Mouse (Mus musculus) limb, embryonic 14.5 days (tissue): ENCODE data around the gene Atg4c. TPM values are rescaled to one million over a fixed set of nuclear protein-coding genes. Genes with fewer than 3 reads are reported as not detected.

Experiments
- ATAC-seq: fragments of 200-750 bp; cut with Nextera tagmentation; 2 replicates; pipeline ENCODE4 v1.8.0; 2017; ENCODE audit warnings: low read depth, moderate number of reproducible peaks, moderate TSS enrichment; ENCODE audit not compliant: low FRiP score
- DNase-seq: peaks from one replicate; pipeline ENCODE4 v3.0.0-alpha.2; 2015; ENCODE audit warnings: low spot score
- H3K27ac ChIP-seq: fragments of 300-500 bp; sonication (generic); replicated peaks from 2 replicates; pipeline ENCODE4 v1.5.1; 2014; ENCODE audit warnings: low read depth, mild to moderate bottlenecking, low read length, moderate library complexity, mixed read lengths
- H3K27me3 ChIP-seq: fragments of 300-500 bp; sonication (generic); 2 replicates; pipeline ENCODE4 v1.6.1; 2014; ENCODE audit warnings: low read length, mixed read lengths; ENCODE audit not compliant: control insufficient read depth, insufficient read depth
- H3K36me3 ChIP-seq: fragments of 300-500 bp; sonication (generic); 2 replicates; pipeline ENCODE4 v1.6.1; 2014; ENCODE audit warnings: mild to moderate bottlenecking, low read length, moderate library complexity, mixed read lengths; ENCODE audit not compliant: control insufficient read depth, insufficient read depth
- H3K4me1 ChIP-seq: fragments of 300-500 bp; sonication (generic); 2 replicates; pipeline ENCODE4 v1.6.1; 2014; ENCODE audit warnings: antibody characterized with exemption, low read length, mixed read lengths; ENCODE audit not compliant: control insufficient read depth, insufficient read depth
- H3K4me2 ChIP-seq: fragments of 300-500 bp; sonication (generic); replicated peaks from 2 replicates; pipeline ENCODE4 v1.6.1; 2014; ENCODE audit warnings: low read depth, mild to moderate bottlenecking, low read length, moderate library complexity; ENCODE audit not compliant: severe bottlenecking
- H3K4me3 ChIP-seq: fragments of 300-500 bp; sonication (generic); replicated peaks from 2 replicates; pipeline ENCODE4 v1.5.1; 2014; ENCODE audit warnings: low read length
- H3K9ac ChIP-seq: fragments of 300-500 bp; sonication (generic); 2 replicates; pipeline ENCODE4 v1.6.1; 2014; ENCODE audit warnings: mild to moderate bottlenecking, low read depth, low read length, moderate library complexity; ENCODE audit not compliant: severe bottlenecking
- H3K9me3 ChIP-seq: fragments of 300-500 bp; sonication (generic); 2 replicates; pipeline ENCODE4 v1.6.1; 2016; ENCODE audit warnings: low read length; ENCODE audit not compliant: control insufficient read depth
- POLR2A ChIP-seq: fragments of 200-500 bp; IDR thresholded peaks from 2 replicates; pipeline ENCODE4 v1.8.0; 2012; ENCODE audit warnings: inconsistent platforms, mild to moderate bottlenecking, moderate library complexity, borderline replicate concordance; ENCODE audit not compliant: insufficient read depth, insufficient read length; ENCODE audit errors: extremely low read depth
- WGBS: fragments of 180-500 bp; shearing (Covaris S2); extraction: QIAGEN DNeasy Blood & Tissue Kit; methylation state at CpG from one replicate; pipeline ENCODE4 v1.1.7; 2014; 5-methylcytosine and 5-hydroxymethylcytosine counted together
- polyA plus RNA-seq, 2 experiments: library from polyadenylated mRNA; depleted of rRNA in 1 of 2; stranded (reverse) in 1 of 2; unstranded in 1 of 2; fragments of >200 nt; fragmentation: Nextera tagmentation in 1 of 2; extraction: Ambion mirVana in 1 of 2; gene quantifications; 2 replicates each; pipeline versions ENCODE4 v1.2.1 to v1.2.3; 2012 to 2014

The Atg4c gene
- polyA plus RNA-seq, 2 experiments: 11.8 to 13.7 TPM

DNA sequence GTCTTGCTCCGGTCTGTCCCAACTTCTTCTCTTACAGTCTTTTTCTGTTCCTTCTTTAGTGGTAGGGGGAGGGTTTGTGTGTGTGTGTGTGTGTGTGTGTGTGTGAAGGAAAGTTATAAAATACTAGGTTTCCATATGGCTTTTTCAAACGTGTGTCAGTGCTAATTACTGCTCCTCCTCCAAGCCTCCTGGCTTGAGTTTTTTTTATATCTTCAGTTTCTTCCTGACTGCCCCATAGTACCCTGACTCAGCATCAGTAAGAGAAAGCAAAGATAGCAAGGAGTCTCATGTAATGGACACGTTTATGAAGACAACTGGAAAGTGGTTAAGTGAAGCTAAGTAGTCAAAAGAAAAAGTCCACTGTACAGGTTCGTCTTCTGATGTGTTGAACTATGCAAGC lies 19.4 kb downstream of the Atg4c start:
- H3K4me1 ChIP-seq: no peaks in the 10 kb centered on the region
- ATAC-seq: no peak
- no peak overlapping the region for H3K27ac ChIP-seq
- H3K4me3 ChIP-seq: no peak overlapping the region
- H3K4me2 ChIP-seq: no peak overlapping the region
- WGBS: 76% methylated on average over 4 of the region's 4 CpGs
- H3K36me3 ChIP-seq: peaks cover 7% of the 10 kb centered on the region
- TF ChIP-seq POLR2A: no peak
- DNase-seq: no peak
- H3K9ac ChIP-seq: no peak overlapping the region
- H3K27me3 ChIP-seq: no peaks in the 10 kb centered on the region
- H3K9me3 ChIP-seq: no peaks in the 10 kb centered on the region

DNA sequence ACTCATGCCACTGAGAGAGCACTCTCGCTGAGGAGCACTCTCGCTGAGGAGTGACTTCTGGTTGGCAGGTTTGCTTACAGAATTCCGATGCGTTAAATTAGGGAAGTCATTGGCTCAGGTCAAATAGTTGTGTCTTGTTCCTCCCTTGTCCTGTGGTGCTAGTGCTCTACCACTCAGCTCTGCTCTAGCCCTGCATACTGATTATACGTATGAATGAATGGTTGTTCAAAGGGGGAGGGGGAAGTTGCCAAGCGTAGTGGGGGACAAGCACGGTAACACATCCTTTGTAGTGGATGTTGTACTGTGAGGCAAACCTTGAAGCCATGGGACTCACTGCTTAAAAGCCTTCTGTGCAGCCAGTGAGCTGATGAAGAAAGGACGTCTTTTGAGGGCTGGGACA lies 28.5 kb downstream of the Atg4c start:
- no peak overlapping the region for H3K4me2 ChIP-seq
- H3K27ac ChIP-seq: no peak overlapping the region
- ATAC-seq: no peak
- H3K4me3 ChIP-seq: no peak overlapping the region
- H3K4me1 ChIP-seq: no peaks in the 10 kb centered on the region
- WGBS: 87% methylated on average over 8 of the region's 8 CpGs
- H3K9me3 ChIP-seq: no peaks in the 10 kb centered on the region
- H3K9ac ChIP-seq: no peak overlapping the region
- H3K27me3 ChIP-seq: no peaks in the 10 kb centered on the region
- DNase-seq: no peak
- H3K36me3 ChIP-seq: peaks cover 26% of the 10 kb centered on the region
- no peak for TF ChIP-seq POLR2A

DNA sequence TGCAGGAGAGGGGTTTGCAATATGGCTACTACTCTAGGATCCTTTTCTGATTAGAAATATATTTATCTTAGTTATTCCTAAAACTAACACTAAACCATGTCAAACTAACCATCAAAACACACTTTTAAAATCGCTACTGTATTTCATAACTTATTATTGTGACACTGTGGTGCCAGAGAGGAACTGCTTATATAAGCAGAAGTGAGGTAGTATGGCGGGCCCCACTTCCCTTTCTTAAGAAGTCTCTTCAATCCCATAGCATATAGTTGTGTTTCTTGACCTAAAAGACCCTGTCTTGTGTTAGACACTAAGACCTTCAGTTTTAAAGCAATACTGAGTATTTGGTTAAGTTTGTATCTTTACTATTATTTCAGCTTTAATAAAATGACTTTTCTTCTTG lies 31.1 kb downstream of the Atg4c start:
- H3K4me3 ChIP-seq: no peak overlapping the region
- no peaks in the 10 kb centered on the region for H3K9me3 ChIP-seq
- DNase-seq (no peak), ATAC-seq (no peak)
- no peak overlapping the region for H3K4me2 ChIP-seq
- WGBS: 88% methylated on average over 2 of the region's 2 CpGs
- H3K27me3 ChIP-seq: no peaks in the 10 kb centered on the region
- H3K27ac ChIP-seq: no peak overlapping the region
- peaks cover 28% of the 10 kb centered on the region for H3K36me3 ChIP-seq
- H3K9ac ChIP-seq: no peak overlapping the region
- no peak for TF ChIP-seq POLR2A
- no peaks in the 10 kb centered on the region for H3K4me1 ChIP-seq

DNA sequence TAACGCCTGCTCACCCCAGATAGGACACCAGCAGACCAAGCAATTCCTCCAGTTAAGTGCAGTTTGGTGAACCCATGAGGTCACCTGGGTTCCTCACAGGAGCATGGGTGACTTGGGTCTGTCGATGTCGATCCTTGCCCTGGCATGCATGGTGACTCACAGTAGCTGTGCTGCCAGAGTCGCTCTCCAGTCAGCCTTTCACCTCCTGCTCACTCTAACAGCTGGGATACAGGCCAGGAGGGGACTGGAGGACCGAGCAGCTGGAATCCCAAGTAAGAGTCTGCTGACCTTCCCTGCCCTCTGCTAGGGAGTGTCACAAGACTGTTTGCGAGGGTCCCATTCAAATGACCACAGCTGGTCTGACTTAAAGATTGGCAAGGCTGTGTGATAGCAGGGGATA lies 33.5 kb downstream of the Atg4c start:
- no peak overlapping the region for H3K4me2 ChIP-seq
- no peaks in the 10 kb centered on the region for H3K9me3 ChIP-seq
- H3K9ac ChIP-seq: no peak overlapping the region
- no peaks in the 10 kb centered on the region for H3K4me1 ChIP-seq
- H3K36me3 ChIP-seq: peaks cover 21% of the 10 kb centered on the region
- no peaks in the 10 kb centered on the region for H3K27me3 ChIP-seq
- no peak for ATAC-seq
- no peak overlapping the region for H3K27ac ChIP-seq
- DNase-seq: no peak
- H3K4me3 ChIP-seq: no peak overlapping the region
- no peak for TF ChIP-seq POLR2A
- 72% methylated on average over 6 of the region's 6 CpGs for WGBS

DNA sequence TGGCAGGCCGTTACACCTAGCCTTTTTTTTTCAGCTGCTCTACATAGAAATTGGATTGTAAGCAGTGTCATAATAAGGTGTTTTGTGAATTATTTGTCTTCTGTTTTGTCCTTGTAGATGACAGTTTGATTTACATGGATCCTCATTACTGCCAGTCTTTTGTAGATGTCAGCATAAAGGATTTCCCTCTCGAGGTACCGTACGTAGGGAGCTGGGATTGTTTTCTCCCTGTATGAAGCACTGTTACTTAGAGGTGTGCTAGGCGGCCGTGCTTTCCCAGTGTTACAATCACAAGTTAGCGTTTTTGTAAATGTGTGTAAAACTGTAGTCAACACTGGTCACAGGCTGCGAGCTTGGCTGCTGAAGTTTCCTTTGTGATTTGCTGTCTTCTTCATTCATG lies 35.6 kb downstream of the Atg4c start:
- H3K4me1 ChIP-seq: no peaks in the 10 kb centered on the region
- no peaks in the 10 kb centered on the region for H3K27me3 ChIP-seq
- H3K9me3 ChIP-seq: no peaks in the 10 kb centered on the region

More for the DNA sequence above, 35.6 kb downstream of the Atg4c start:
- TF ChIP-seq POLR2A: no peak
- Histone ChIP-seq H3K9ac (no peak overlapping the region), H3K27ac (no peak overlapping the region), H3K4me2 (no peak overlapping the region), H3K36me3 (peaks cover 21% of the 10 kb centered on the region), H3K4me3 (no peak overlapping the region)
- ATAC-seq (no peak), DNase-seq (no peak)
- 86% methylated on average over 8 of the region's 8 CpGs for WGBS
